Mouse (Mus musculus) liver, postnatal 0 days (tissue): Measurements from ENCODE around the gene Pgm1. TPM values are rescaled to one million over a fixed set of nuclear protein-coding genes. Genes with fewer than 3 reads are reported as not detected.

Experiments used
- ATAC-seq: fragments of 200-750 bp; cut with Nextera tagmentation; 2 replicates; pipeline ENCODE4 v1.8.0; 2017; ENCODE audit warnings: mild to moderate bottlenecking, moderate library complexity
- DNase-seq: peaks from one replicate; pipeline ENCODE4 v3.0.0-alpha.2; 2016
- H3K27ac ChIP-seq: fragments of 300-500 bp; sonication (generic); 2 replicates; pipeline ENCODE4 v1.5.1; 2014; ENCODE audit warnings: antibody characterized with exemption, moderate library complexity, mild to moderate bottlenecking, low read depth
- H3K27me3 ChIP-seq: fragments of 300-500 bp; sonication (generic); 2 replicates; pipeline ENCODE4 v1.6.1; 2014; ENCODE audit warnings: low read length, control low read depth, mixed read lengths; ENCODE audit not compliant: insufficient read depth
- H3K36me3 ChIP-seq: fragments of 300-500 bp; sonication (generic); replicated peaks from 2 replicates; pipeline ENCODE4 v1.6.1; 2014; ENCODE audit warnings: mild to moderate bottlenecking, control low read depth, low read length, moderate library complexity, mixed read lengths; ENCODE audit not compliant: insufficient read depth
- H3K4me1 ChIP-seq: fragments of 300-500 bp; sonication (generic); 2 replicates; pipeline ENCODE4 v1.6.1; 2014; ENCODE audit warnings: antibody characterized with exemption, mild to moderate bottlenecking, control low read depth; ENCODE audit not compliant: insufficient read depth
- H3K4me2 ChIP-seq: fragments of 300-500 bp; sonication (generic); 2 replicates; pipeline ENCODE4 v1.6.1; 2014; ENCODE audit warnings: low read depth, mild to moderate bottlenecking, low read length, moderate library complexity, mixed read lengths
- H3K4me3 ChIP-seq: fragments of 300-500 bp; sonication (generic); 2 replicates; pipeline ENCODE4 v1.5.1; 2014; ENCODE audit warnings: low read depth, low read length
- H3K9ac ChIP-seq: fragments of 300-500 bp; sonication (generic); replicated peaks from 2 replicates; pipeline ENCODE4 v1.6.1; 2014; ENCODE audit warnings: mild to moderate bottlenecking, moderate library complexity
- H3K9me3 ChIP-seq: fragments of 300-500 bp; sonication (generic); 2 replicates; pipeline ENCODE4 v1.6.1; 2016; ENCODE audit warnings: mild to moderate bottlenecking, control low read depth, low read length, mixed read lengths
- CTCF ChIP-seq: sonication (generic); IDR thresholded peaks from 2 replicates; pipeline ENCODE4 v1.5.1; 2016; ENCODE audit warnings: antibody characterized with exemption, low read depth
- EP300 ChIP-seq: IDR thresholded peaks from 2 replicates; pipeline ENCODE4 v1.6.1; 2016; ENCODE audit warnings: antibody characterized with exemption, low read depth, mild to moderate bottlenecking
- WGBS: fragments of 180-500 bp; shearing (Covaris S2); extraction: QIAGEN DNeasy Blood & Tissue Kit; methylation state at CpG from one replicate; pipeline ENCODE4 v1.1.7; 2014; ENCODE audit not compliant: insufficient replicate concordance; 5-methylcytosine and 5-hydroxymethylcytosine counted together
- polyA plus RNA-seq: library from polyadenylated mRNA; unstranded; fragments of >200 nt; fragmentation: Nextera tagmentation; extraction: Ambion mirVana; gene quantifications from 2 replicates; pipeline ENCODE4 v1.2.1, GENCODE M21; 2015

The Pgm1 gene
- polyA plus RNA-seq, 1 experiment from 2014 or later, result 144 TPM

DNA sequence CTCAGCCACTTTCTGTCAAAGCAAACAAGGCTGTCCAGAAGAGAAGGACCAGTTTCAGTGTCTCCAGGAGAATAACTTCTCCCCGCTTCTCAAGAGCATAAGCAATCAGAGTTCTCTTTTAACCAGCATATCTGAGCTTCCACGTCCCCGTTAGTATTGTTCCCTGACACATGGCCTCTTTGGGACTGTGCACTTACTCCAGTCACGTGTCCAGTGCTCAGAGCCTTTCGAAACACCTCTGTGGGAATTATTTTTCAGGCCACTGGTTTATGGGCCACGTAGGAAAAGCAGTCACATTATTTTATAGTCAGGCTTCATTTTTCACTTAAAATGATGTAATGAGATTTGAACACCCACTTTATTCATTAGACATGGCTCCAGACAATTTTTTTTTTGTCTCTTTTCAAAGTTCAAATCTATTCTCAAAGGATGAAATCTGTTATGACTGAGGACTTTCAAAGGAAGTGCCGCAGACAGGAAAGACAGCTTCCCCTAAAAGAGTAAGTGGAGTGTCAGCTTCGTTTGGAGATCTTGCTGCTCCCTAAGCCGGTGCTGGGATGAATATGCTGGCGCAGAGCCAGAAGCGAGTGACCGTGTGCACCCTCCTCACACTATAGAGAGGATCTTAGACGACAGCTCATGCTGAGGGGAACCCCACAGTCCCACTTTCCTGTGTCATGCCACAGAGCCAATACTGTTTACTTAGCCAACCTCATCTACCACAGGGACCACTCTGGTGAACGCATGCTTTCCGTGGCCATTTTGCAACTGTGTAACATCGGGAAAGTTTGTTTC is 10.7 kb downstream of the Pgm1 start:
- Histone ChIP-seq H3K9me3 (no peaks in the 10 kb centered on the region), H3K9ac (no peak overlapping the region), H3K4me1 (peaks cover 20% of the 10 kb centered on the region), H3K27me3 (no peaks in the 10 kb centered on the region), H3K36me3 (0 out of 2 replicates have a peak, but pooled peaks cover 3% of the 10 kb centered on the region), H3K27ac (peak overlapping the region; percentile 25; the same call in 1 of the 2 replicates), H3K4me2 (no peak overlapping the region), H3K4me3 (no peak overlapping the region)
- ATAC-seq (peak; percentile 46; the same call in 1 of the 2 replicates), DNase-seq (no peak)
- WGBS, result 48% methylated on average over 16 of the region's 16 CpGs
- no peak for TF ChIP-seq EP300
- no peak for TF ChIP-seq CTCF

DNA sequence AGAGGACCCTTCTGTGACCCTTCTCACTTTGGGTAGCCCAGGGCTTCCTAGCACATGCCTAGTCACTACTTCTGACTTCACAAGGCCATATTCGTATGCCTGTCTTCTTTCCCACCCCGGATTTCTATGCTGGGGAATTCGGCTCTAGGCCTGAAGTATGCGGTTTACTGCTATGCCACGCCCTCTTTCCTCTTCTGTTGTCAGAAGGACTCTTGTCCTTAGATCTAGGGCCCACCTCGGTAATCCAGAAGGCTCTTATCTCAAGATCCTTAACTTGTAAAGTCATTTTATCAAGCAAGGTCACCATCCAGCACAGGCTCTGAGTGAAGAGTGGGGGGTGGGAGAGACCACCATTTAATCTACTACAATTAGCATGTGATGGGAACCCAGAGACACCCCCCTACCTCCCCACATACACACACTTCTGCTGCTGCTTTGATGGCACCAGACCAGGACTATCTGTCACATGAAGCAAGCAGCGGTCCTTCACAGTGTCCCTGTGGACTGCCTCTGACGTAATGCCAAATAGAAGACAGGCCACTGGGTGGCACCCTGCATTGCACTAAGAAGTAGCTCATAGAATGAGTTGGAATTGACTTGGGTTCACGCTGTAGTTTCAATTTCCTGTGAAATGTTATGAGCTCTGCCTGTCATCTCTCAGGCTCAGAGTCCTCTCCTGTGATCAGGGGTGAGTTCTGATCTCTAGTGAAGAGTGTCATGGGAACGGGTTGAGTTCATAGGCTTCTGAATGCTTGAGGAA is 12.6 kb downstream of the Pgm1 start:
- H3K27me3 ChIP-seq, result no peaks in the 10 kb centered on the region

GRCm38 (mm10) chr4:99944606-99945005 is 15.4 kb downstream of the Pgm1 start:
- ATAC-seq, result no peak
- no peak overlapping the region for H3K4me2 ChIP-seq
- WGBS, result 41% methylated on average over 2 of the region's 2 CpGs
- TF ChIP-seq EP300, result no peak
- TF ChIP-seq CTCF, result no peak
- H3K9me3 ChIP-seq, result no peaks in the 10 kb centered on the region
- H3K27me3 ChIP-seq, result no peaks in the 10 kb centered on the region
- H3K36me3 ChIP-seq, result 0 out of 2 replicates have a peak, but pooled peaks cover 3% of the 10 kb centered on the region
- no peak for DNase-seq
- peaks cover 14% of the 10 kb centered on the region for H3K4me1 ChIP-seq
- H3K27ac ChIP-seq, result no peak overlapping the region
- no peak overlapping the region for H3K4me3 ChIP-seq
- H3K9ac ChIP-seq, result no peak overlapping the region

More for the DNA sequence above, 12.6 kb downstream of the Pgm1 start:
- Histone ChIP-seq H3K4me3 (no peak overlapping the region), H3K27ac (peak overlapping the region; percentile 60), H3K4me2 (no peak overlapping the region), H3K9me3 (no peaks in the 10 kb centered on the region), H3K4me1 (peaks cover 20% of the 10 kb centered on the region), H3K36me3 (0 out of 2 replicates have a peak, but pooled peaks cover 3% of the 10 kb centered on the region), H3K9ac (no peak overlapping the region)
- TF ChIP-seq CTCF (peak; percentile 61), EP300 (no peak)
- DNase-seq (peak; percentile 56), ATAC-seq (peak; percentile 88)
- WGBS, result 61% methylated on average over 10 of the region's 10 CpGs

- Histone ChIP-seq H3K9ac (no peak overlapping the region), H3K27me3 (no peaks in the 10 kb centered on the region), H3K4me3 (no peak overlapping the region), H3K4me1 (peaks cover 12% of the 10 kb centered on the region), H3K4me2 (no peak overlapping the region), H3K36me3 (0 out of 2 replicates have a peak, but pooled peaks cover 3% of the 10 kb centered on the region), H3K9me3 (no peaks in the 10 kb centered on the region), H3K27ac (no peak overlapping the region)
- no peak for ATAC-seq
- no peak for TF ChIP-seq EP300
- no peak for TF ChIP-seq CTCF
- 72% methylated on average over 7 of the region's 7 CpGs for WGBS
- DNase-seq, result no peak
These were observed 15.8 kb downstream of the Pgm1 start for GRCm38 (mm10) chr4:99945011-99945410.

DNA sequence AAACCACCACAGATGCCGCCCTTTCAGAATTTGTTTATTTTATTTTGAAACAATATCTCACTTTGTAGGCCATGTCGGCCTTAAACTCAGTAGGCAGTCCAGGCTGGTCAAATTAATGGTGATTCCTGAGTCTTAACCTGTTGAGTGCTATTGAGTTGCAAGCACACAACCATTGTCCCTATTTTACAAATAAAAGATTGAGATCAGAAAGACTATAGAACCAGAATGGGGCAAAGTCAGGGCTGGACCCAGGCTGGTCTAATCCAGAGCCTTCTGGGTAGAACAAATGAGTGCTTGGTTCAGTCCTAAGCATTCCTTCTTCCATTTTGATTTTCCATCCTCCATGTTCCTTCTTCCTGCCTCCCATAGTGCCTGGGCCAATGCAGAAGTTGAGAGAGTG is 17.3 kb downstream of the Pgm1 start:
- Histone ChIP-seq H3K9me3 (no peaks in the 10 kb centered on the region), H3K4me3 (no peak overlapping the region), H3K9ac (no peak overlapping the region), H3K27ac (no peak overlapping the region), H3K36me3 (no peaks in the 10 kb centered on the region; the same call in 1 of the 2 replicates), H3K4me1 (peaks cover 9% of the 10 kb centered on the region), H3K4me2 (no peak overlapping the region), H3K27me3 (no peaks in the 10 kb centered on the region)
- no peak for ATAC-seq
- TF ChIP-seq CTCF (no peak), EP300 (no peak)
- no peak for DNase-seq
- WGBS, result 92% methylated on average over 2 of the region's 2 CpGs

GRCm38 (mm10) chr4:99947192-99947591 is 18.0 kb downstream of the Pgm1 start:
- no peaks in the 10 kb centered on the region for H3K27me3 ChIP-seq
- H3K27ac ChIP-seq, result no peak overlapping the region
- TF ChIP-seq CTCF (peak; percentile 52), EP300 (no peak)
- DNase-seq, result no peak
- H3K4me2 ChIP-seq, result no peak overlapping the region
- 0 out of 2 replicates have a peak, but pooled peaks have one; percentile 16 for ATAC-seq
- H3K9ac ChIP-seq, result no peak overlapping the region
- 69% methylated on average over 1 of the region's 1 CpGs for WGBS
- H3K36me3 ChIP-seq, result no peaks in the 10 kb centered on the region; the same call in 1 of the 2 replicates
- H3K9me3 ChIP-seq, result no peaks in the 10 kb centered on the region
- H3K4me3 ChIP-seq, result no peak overlapping the region
- peaks cover 6% of the 10 kb centered on the region for H3K4me1 ChIP-seq
